Mouse (Mus musculus): Measurements from ENCODE around the gene Flnc.

DNA sequence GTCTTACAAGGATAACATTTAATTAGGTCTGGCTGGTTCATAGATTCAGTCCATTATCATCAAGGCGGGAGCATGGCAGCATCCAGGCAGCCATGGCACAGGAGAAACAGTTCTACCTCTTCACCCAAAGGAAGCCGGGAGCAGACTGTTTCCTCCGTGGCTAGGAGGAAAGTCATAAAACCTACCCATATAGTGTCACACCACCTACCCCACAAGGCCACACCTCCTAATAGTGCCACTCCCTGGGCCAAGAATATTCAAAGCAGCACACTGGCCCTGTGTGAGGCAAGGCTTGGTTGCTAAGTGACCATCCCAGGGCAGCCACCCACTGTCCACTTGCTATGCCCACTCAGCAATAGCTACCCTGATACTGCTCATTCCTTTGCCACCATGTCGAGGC lies 38.1 kb downstream of the Flnc start, which contains the start of gene Atp6v1fnb:
- TF ChIP-seq CTCF (IDR thresholded peaks at IDR 0.05; ENCODE audit: low read depth) (no peak), EP300 (IDR thresholded peaks at IDR 0.05; ENCODE audit: low read depth) (no peak)
